Mouse (Mus musculus): ENCODE measurements around the gene Klhdc8a. TPM values are rescaled to one million over a fixed set of nuclear protein-coding genes. Genes with fewer than 3 reads are reported as not detected.
"Not testable (repeated sequence)": the region's sequence is repeated elsewhere in the genome, so short reads cannot be mapped to it uniquely, and the experiment has no call there.

The Klhdc8a gene
- total RNA-seq, 2 experiments from 2014 or later = 100 to 109 TPM

- DNase-seq (ENCODE audit: low spot score in 2 of 2) = no peak
Observed at GRCm38 (mm10) chr1:132342518-132342917, 44.1 kb downstream of the Klhdc8a start.

- DNase-seq (ENCODE audit: low spot score in 2 of 2) = no peak
Observed at GRCm38 (mm10) chr1:132343191-132343590, 44.8 kb downstream of the Klhdc8a start.

GRCm38 (mm10) chr1:132343656-132344055, 45.2 kb downstream of the Klhdc8a start:
- no peak for DNase-seq (ENCODE audit: low spot score in 2 of 2)

GRCm38 (mm10) chr1:132345514-132345913, 47.1 kb downstream of the Klhdc8a start:
- DNase-seq (ENCODE audit: low spot score in 2 of 2) = no peak

- no peak for DNase-seq (ENCODE audit: low spot score in 2 of 2)
Observed at GRCm38 (mm10) chr1:132346134-132346851, 47.9 kb downstream of the Klhdc8a start.

GRCm38 (mm10) chr1:132346951-132347350, 48.5 kb downstream of the Klhdc8a start:
- DNase-seq (ENCODE audit: low spot score in 2 of 2) = no peak

- no peak for DNase-seq (ENCODE audit: low spot score in 2 of 2)
Observed at GRCm38 (mm10) chr1:132348401-132348800, 50.0 kb downstream of the Klhdc8a start.

GRCm38 (mm10) chr1:132349049-132349448, 50.6 kb downstream of the Klhdc8a start:
- not testable (repeated sequence) for DNase-seq (ENCODE audit: low spot score in 2 of 2)

- not testable (repeated sequence) for DNase-seq (ENCODE audit: low spot score in 2 of 2)
Observed at GRCm38 (mm10) chr1:132349601-132350000, 51.2 kb downstream of the Klhdc8a start.

GRCm38 (mm10) chr1:132351058-132351457, 52.6 kb downstream of the Klhdc8a start:
- no peak for DNase-seq (ENCODE audit: low spot score in 2 of 2)

GRCm38 (mm10) chr1:132353389-132353788, 55.0 kb downstream of the Klhdc8a start:
- no peak for DNase-seq (ENCODE audit: low spot score in 2 of 2)

GRCm38 (mm10) chr1:132354234-132354633, 55.8 kb downstream of the Klhdc8a start:
- no peak for DNase-seq (ENCODE audit: low spot score in 2 of 2)

- no peak for DNase-seq (ENCODE audit: low spot score in 2 of 2)
Observed at GRCm38 (mm10) chr1:132355162-132355601, 56.8 kb downstream of the Klhdc8a start.

- DNase-seq (ENCODE audit: low spot score in 2 of 2) = peak; percentile 48 to 72
Observed at GRCm38 (mm10) chr1:132355841-132356242, 57.4 kb downstream of the Klhdc8a start.

GRCm38 (mm10) chr1:132356841-132357240, 58.4 kb downstream of the Klhdc8a start:
- DNase-seq (ENCODE audit: low spot score in 2 of 2) = no peak

Other genes starting within 250 kb of the Klhdc8a start
- 1 to 10 TPM; 4.9 to 6.3 TPM for gene Mfsd4a, start 230.6 kb upstream of the Klhdc8a start, total RNA-seq (2021)
- gene Cdk18, start 158.9 kb upstream of the Klhdc8a start, total RNA-seq (2021) = 10 to 100 TPM; 24.8 to 25.1 TPM
- gene Lemd1, start 107.2 kb upstream of the Klhdc8a start, total RNA-seq (2021) = under 1 TPM; 0.17 to 0.67 TPM
- under 1 TPM; 0.17 to 0.25 TPM for gene AC124108.1, start 107.2 kb upstream of the Klhdc8a start, total RNA-seq (2021)
- gene Gm10188, start 68.9 kb upstream of the Klhdc8a start, total RNA-seq (2021) = not detected
- 1 to 10 TPM; 3.3 to 7.4 TPM for gene Nuak2, start 17.5 kb downstream of the Klhdc8a start, total RNA-seq (2021)
- 10 to 100 TPM; 32.8 to 50.6 TPM for gene Tmcc2, start 92.7 kb downstream of the Klhdc8a start, total RNA-seq (2021)
- 10 to 100 TPM; 28.3 to 29.0 TPM for gene Dstyk, start 118.9 kb downstream of the Klhdc8a start, total RNA-seq (2021)
- gene Rbbp5, start 178.7 kb downstream of the Klhdc8a start, total RNA-seq (2021) = 10 to 100 TPM; 33.6 to 39.9 TPM
- gene Tmem81, start 207.6 kb downstream of the Klhdc8a start, total RNA-seq (2021) = 1 to 10 TPM; 5.2 to 5.4 TPM
- 1 to 10 TPM; 1.2 to 2.0 TPM for gene Cntn2, start 244.6 kb downstream of the Klhdc8a start, total RNA-seq (2021)

Data from adrenal gland, postnatal 4 days (tissue).